Mouse (Mus musculus): ENCODE measurements around the gene Ssr4. TPM values are rescaled to one million over a fixed set of nuclear protein-coding genes. Genes with fewer than 3 reads are reported as not detected.

Ssr4 gene
- polyA plus RNA-seq (2012; rRNA removed; ENCODE audit: low replicate concordance) = 251 and 470 TPM in 2 replicates

DNA sequence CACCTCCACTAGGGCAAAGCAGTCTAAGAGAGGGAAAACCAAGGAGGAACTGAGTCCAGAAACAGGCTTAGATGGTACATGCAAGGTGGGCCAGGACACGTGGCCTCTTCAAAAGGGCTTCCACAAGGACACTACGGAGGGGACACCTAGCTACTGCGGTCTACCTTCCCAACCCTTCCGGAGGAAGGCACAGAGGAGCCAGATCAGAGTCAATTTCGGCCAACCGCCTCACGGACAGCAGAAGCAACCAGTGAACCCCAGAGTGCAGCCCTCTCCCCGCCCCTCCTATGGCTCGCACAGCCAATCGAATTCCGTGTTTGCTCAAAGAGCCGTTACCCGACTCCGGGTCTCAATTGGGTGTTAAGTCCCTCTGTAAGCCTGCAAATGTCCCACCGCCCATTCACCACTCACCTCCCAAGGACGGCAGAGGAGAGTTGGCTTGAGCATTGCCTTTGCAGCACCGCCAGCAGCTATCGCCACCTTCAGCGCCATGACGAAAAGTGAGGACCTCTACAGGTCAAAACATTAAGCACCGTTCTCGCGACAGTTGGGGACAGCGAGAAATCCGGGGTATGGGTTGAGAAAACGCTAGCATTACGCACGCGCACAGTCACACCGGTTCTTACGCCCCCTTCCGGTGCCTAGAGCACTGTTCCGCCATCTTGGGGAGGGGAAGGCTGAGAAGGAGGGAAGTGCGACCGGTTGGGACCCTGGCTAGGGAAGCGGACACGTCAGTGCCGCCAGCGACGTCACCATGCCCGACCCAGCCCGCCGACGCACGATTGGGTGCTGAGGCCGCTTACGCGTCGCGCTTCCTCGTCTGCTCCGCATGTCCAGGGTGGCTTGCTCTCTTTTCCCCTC, at the start of gene Ssr4, which contains the start of gene Idh3g:
Gene Ssr4 (plus strand): TSS at position 665 of the 861 bp plus-strand sequence.
Gene Idh3g (minus strand): TSS at position 534 of the 861 bp plus-strand sequence.

DNA sequence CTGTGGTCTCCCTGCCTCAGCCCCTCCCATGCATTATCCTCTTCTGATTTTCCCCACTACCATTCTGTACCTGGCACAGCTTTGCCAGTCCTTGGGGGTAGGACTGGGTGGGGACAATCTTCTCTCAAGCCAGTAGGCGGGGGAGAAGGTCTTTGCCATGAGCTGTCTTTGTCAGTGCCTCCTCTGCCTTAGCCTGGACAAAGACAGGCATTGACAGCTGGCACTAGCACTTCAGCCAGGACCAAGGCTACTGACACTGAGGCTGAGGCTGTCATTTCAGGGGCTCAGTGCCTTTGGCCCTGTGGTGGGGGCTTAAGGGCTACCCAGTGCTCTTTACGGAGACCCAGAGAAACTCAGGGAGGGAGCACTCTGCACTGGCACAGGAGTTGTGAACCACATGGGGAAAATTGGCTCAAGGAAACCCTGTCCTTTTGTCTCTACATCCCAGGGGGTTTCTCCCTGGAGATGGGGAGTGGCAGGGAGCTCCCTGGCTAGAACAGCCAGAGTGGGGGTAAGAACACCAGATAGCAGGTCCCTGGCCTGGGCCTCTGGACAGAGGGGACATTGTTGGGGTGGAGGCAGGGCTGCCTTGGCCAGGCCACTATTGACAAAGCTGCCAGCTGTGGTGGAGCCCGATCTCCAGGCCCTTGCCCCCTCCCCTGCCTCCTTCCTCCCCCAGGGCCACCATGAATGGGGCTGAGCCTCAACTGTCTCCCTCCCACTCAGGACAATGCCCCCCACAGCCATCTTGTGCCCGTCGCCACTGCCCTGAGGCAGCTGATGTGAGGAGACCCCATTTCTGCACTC, 30.3 kb upstream of the Ssr4 start, which contains the start of gene Plxnb3:
Gene Plxnb3 (plus strand): TSS at position 757 of the 807 bp plus-strand sequence.

DNA sequence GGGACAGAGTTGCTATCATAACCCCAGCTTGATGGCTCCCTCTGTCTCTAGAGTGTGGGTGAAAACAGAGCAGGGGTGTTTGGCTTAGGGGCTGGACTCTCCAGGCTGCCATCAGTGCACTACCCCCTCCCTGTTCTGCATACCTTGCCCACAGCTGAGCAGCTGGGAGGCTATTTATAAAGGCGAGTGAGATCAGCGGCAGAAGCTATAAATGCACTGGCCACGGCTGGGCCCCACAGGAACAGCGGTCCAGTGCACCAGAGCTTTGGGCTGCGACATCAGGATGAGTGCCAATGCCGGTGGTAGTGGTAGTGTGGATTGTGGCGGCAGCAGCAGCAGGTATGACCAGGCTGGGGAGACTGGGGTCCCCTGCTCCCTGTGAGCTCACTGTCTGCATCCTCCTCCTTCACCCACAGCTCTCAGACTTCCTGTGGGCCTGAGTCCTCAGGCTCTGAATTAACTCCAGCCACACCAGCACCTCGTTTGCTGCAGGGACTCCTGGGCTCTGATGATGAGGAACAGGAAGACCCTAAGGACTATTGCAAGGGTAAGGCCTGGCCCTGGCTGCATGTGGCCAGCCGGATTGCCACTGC, 12.6 kb upstream of the Ssr4 start, which contains the start of gene Srpk3:
Gene Srpk3 (plus strand): TSS at position 238 of the 593 bp plus-strand sequence.

DNA sequence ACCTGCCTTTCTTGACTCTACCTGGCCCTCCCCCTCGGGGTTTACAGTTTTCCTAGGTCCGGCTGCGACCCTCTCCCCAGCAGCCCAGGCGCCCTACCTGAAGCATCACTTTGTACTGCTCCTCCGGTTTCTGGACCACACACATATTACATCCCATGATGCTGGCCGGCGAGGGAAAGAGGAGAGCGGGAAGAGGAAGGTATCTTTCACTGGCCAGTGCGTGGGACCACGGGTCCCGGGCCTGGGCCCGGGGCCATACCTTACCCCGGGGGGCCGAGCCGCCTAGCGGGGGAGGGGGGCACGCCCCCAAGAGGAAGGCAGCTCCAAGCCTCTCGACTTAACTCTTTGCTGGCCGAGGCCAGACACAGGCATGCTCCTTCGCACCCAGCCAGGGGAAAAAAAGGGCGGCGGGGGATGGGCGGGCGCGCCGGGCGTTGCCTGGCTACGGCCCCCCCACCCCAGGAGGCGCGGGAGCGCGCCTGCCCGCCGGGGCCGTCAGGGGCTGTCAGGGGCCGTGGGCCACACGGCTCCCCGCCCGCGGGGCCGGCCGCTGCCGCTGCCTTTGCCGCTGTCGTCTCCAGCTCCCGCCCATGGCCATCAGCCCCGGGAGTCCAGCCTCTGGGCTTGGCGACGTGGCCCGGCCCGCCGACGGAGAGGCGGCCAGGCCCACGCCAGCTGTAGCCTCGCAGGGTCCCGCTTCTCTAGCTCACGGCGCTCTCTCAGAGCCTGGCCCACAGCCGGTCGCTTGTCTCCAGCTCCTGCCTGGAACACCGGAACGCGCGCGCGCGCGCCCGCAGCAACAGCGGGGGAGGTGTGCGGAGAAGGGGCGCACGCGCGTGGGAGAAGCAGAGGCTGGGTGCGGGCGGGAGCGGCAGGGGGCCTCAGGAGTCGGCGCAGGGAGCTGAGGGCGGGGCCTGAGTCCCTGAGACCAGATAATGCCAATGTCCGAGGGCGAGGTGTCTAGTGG, 37.6 kb downstream of the Ssr4 start, which contains the start of gene Pdzd4:
Gene Pdzd4 (minus strand): TSS at position 785 of the 967 bp plus-strand sequence.

Other genes starting within 250 kb of the Ssr4 start
- 0.19 and 1.2 TPM in 2 replicates for gene Dusp9, start 147.6 kb upstream of the Ssr4 start, polyA plus RNA-seq (2012; rRNA removed; ENCODE audit: low replicate concordance)
- gene Pnck, start 126.9 kb upstream of the Ssr4 start, polyA plus RNA-seq (2012; rRNA removed; ENCODE audit: low replicate concordance) = 5.9 and 6.7 TPM in 2 replicates
- gene Slc6a8, start 113.9 kb upstream of the Ssr4 start, polyA plus RNA-seq (2012; rRNA removed; ENCODE audit: low replicate concordance) = 267 and 893 TPM in 2 replicates
- 20.5 and 29.9 TPM in 2 replicates for gene Bcap31, start 70.9 kb upstream of the Ssr4 start, polyA plus RNA-seq (2012; rRNA removed; ENCODE audit: low replicate concordance)
- gene Abcd1, start 70.4 kb upstream of the Ssr4 start, polyA plus RNA-seq (2012; rRNA removed; ENCODE audit: low replicate concordance) = 59.1 and 133 TPM in 2 replicates
- gene Plxnb3, start 29.9 kb upstream of the Ssr4 start, polyA plus RNA-seq (2012; rRNA removed; ENCODE audit: low replicate concordance) = 0.17 and 0.67 TPM in 2 replicates
- gene Srpk3, start 12.6 kb upstream of the Ssr4 start, polyA plus RNA-seq (2012; rRNA removed; ENCODE audit: low replicate concordance) = 3.5 and 6.0 TPM in 2 replicates
- 111 and 121 TPM in 2 replicates for gene Idh3g, start 131 bp upstream of the Ssr4 start, polyA plus RNA-seq (2012; rRNA removed; ENCODE audit: low replicate concordance)
- 0.61 and 0.63 TPM in 2 replicates for gene Pdzd4, start 37.9 kb downstream of the Ssr4 start, polyA plus RNA-seq (2012; rRNA removed; ENCODE audit: low replicate concordance)
- 0.12 TPM in 1 of 2 replicates, not detected in the other for gene Avpr2, start 105.1 kb downstream of the Ssr4 start, polyA plus RNA-seq (2012; rRNA removed; ENCODE audit: low replicate concordance)
- gene L1cam, start 109.1 kb downstream of the Ssr4 start, polyA plus RNA-seq (2012; rRNA removed; ENCODE audit: low replicate concordance) = 8.4 and 14.6 TPM in 2 replicates
- gene Arhgap4, start 134.8 kb downstream of the Ssr4 start, polyA plus RNA-seq (2012; rRNA removed; ENCODE audit: low replicate concordance) = 13.0 and 26.2 TPM in 2 replicates
- 45.3 and 49.0 TPM in 2 replicates for gene Naa10, start 134.9 kb downstream of the Ssr4 start, polyA plus RNA-seq (2012; rRNA removed; ENCODE audit: low replicate concordance)
- 1.5 and 1.6 TPM in 2 replicates for gene Renbp, start 143.8 kb downstream of the Ssr4 start, polyA plus RNA-seq (2012; rRNA removed; ENCODE audit: low replicate concordance)
- 32.2 and 81.2 TPM in 2 replicates for gene Hcfc1, start 179.3 kb downstream of the Ssr4 start, polyA plus RNA-seq (2012; rRNA removed; ENCODE audit: low replicate concordance)
- 62.8 and 156 TPM in 2 replicates for gene Irak1, start 236.9 kb downstream of the Ssr4 start, polyA plus RNA-seq (2012; rRNA removed; ENCODE audit: low replicate concordance)